Mouse (Mus musculus) erythroblast, embryonic 14.5 days (primary cell): ENCODE measurements around the gene Nedd4.

Experiments
- GATA1 ChIP-seq: IDR thresholded peaks from 2 replicates; pipeline ENCODE4 v1.6.1; 2012; ENCODE audit warnings: low read length, inconsistent platforms, mixed read lengths
- TAL1 ChIP-seq: IDR thresholded peaks from 3 replicates; pipeline ENCODE4 v1.6.1; 2012; ENCODE audit warnings: low read length, inconsistent platforms, mixed read lengths

DNA sequence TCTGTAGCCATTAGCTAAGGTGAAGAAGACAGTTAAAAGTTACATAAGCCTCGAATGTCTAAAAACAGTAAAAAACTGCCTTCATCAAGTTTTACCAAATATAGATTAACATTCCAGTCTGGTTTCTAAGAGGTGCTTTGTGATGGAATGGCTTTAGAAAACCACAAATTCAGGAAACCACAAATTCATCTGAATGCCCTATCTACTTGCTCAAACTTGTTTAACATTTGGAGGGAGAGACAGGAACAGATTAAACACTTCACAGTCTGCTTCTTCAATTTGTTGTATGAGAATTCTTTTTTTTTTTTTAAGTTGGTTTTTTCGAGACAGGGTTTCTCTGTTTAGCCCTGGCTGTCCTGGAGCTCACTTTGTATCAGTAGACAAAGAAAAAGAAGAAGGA lies 12.4 kb upstream of the Nedd4 start:
- no peak for TF ChIP-seq GATA1
- no peak for TF ChIP-seq TAL1
